Mouse (Mus musculus) liver, adult 2 months (tissue): ENCODE measurements around the gene Plod2.

ENCODE experiments used
- CTCF ChIP-seq: fragments of 200-500 bp; IDR thresholded peaks from 2 replicates; pipeline ENCODE4 v1.5.1; 2011; ENCODE audit warnings: low read depth, low read length, control low read depth
- POLR2A ChIP-seq: fragments of 200-500 bp; IDR thresholded peaks from 2 replicates; pipeline ENCODE4 v1.6.1; 2011; ENCODE audit warnings: low read length, control low read depth; ENCODE audit not compliant: insufficient read depth; ENCODE audit errors: extremely low read depth

DNA sequence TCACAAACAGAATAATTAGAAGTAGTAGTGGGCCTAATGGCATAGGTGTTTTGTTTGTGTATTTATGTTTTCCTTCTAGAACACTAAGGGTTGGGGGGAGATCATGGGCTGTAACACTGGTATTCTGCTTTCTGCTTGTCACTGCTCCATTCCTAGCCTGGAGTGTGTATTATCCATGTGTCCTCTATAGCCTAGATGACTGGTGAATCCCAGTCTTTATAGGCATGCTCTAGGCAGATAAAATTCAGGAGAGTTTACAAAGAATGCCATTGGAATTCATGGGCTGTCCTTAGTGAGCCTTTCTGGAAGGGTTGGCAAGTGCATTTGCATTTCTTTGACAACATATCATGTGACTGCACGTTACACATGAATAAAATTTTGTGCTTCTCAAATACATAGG is 44.0 kb downstream of the Plod2 start:
- TF ChIP-seq CTCF (no peak), POLR2A (no peak)
